Mouse (Mus musculus): ENCODE results near the gene Eid1. TPM values are rescaled to one million over a fixed set of nuclear protein-coding genes. Genes with fewer than 3 reads are reported as not detected.

Gene Eid1
- 100 to 1,000 TPM; 209 to 229 TPM for total RNA-seq (2021)
- long read RNA-seq, experiment 1, transcript Eid1-201 (1 exons, 1,691 nt) = major isoform, 166 of 166 reads
- long read RNA-seq, experiment 1, partial matches to known transcripts = 0 of 166 reads
- long read RNA-seq, experiment 1, other reads (novel, unspliced or antisense) = 0 of 166 reads
- long read RNA-seq, experiment 2, transcript Eid1-201 (1 exons, 1,691 nt) = major isoform, 127 of 127 reads
- long read RNA-seq, experiment 2, partial matches to known transcripts = 0 of 127 reads
- long read RNA-seq, experiment 2, other reads (novel, unspliced or antisense) = 0 of 127 reads

GRCm38 (mm10) chr2:125672957-125673631, at the start of gene Eid1:
Eid1 (plus strand) TSS chr2:125673095.
- H3K27ac ChIP-seq = peak within 1 kb of the TSS; percentile 95
- H3K4me3 ChIP-seq = peak within 1 kb of the TSS; percentile 75
- intact Hi-C loops (cut with DNase I) = loop anchor here (2.0 to 5.0 kb wide), 2 partner anchors 52 to 149 kb away; partner anchors contain the start of gene Shc4
- DNase-seq (ENCODE audit: extremely low spot score in 1 of 2, low spot score in 2 of 2) = peak; percentile 81 to 85
- TF ChIP-seq CTCF (IDR thresholded peaks at IDR 0.05) = no peak

GRCm38 (mm10) chr2:125623211-125623610, 49.7 kb upstream of the Eid1 start:
- H3K4me3 ChIP-seq = no peak overlapping the region
- intact Hi-C loops (cut with DNase I) = no loop called here
- H3K27ac ChIP-seq = no peak overlapping the region
- no peak for DNase-seq (ENCODE audit: extremely low spot score in 1 of 2, low spot score in 2 of 2)
- no peak for TF ChIP-seq CTCF (IDR thresholded peaks at IDR 0.05)

GRCm38 (mm10) chr2:125624127-125624685, 48.7 kb upstream of the Eid1 start:
- no peak overlapping the region for H3K27ac ChIP-seq
- TF ChIP-seq CTCF (IDR thresholded peaks at IDR 0.05) = no peak
- intact Hi-C loops (cut with DNase I) = no loop called here
- no peak for DNase-seq (ENCODE audit: extremely low spot score in 1 of 2, low spot score in 2 of 2)
- H3K4me3 ChIP-seq = peak overlapping the region; percentile 87

GRCm38 (mm10) chr2:125624837-125625351, 48.0 kb upstream of the Eid1 start, which contains the start of gene Cep152:
Cep152 (minus strand) TSS chr2:125625113.
- intact Hi-C loops (cut with DNase I) = no loop called here
- DNase-seq (ENCODE audit: extremely low spot score in 1 of 2, low spot score in 2 of 2) = peak; percentile 97
- peak within 1 kb of the TSS; percentile 87 for H3K4me3 ChIP-seq
- peak; percentile 57 for TF ChIP-seq CTCF (IDR thresholded peaks at IDR 0.05)
- H3K27ac ChIP-seq = peak within 1 kb of the TSS; percentile 52; the same call in 1 of the 2 replicates

GRCm38 (mm10) chr2:125626536-125626935, 46.4 kb upstream of the Eid1 start:
- H3K27ac ChIP-seq = no peak overlapping the region
- intact Hi-C loops (cut with DNase I) = no loop called here

GRCm38 (mm10) chr2:125628487-125628886, 44.4 kb upstream of the Eid1 start:
- no peak for TF ChIP-seq CTCF (IDR thresholded peaks at IDR 0.05)
- intact Hi-C loops (cut with DNase I) = no loop called here
- Histone ChIP-seq H3K4me3 (no peak overlapping the region), H3K27ac (no peak overlapping the region)
- DNase-seq (ENCODE audit: extremely low spot score in 1 of 2, low spot score in 2 of 2) = no peak

More at GRCm38 (mm10) chr2:125626536-125626935, 46.4 kb upstream of the Eid1 start:
- no peak for DNase-seq (ENCODE audit: extremely low spot score in 1 of 2, low spot score in 2 of 2)
- H3K4me3 ChIP-seq = no peak overlapping the region
- no peak for TF ChIP-seq CTCF (IDR thresholded peaks at IDR 0.05)

- DNase-seq (ENCODE audit: extremely low spot score in 1 of 2, low spot score in 2 of 2) = no peak
- no peak for TF ChIP-seq CTCF (IDR thresholded peaks at IDR 0.05)
- H3K4me3 ChIP-seq = no peak overlapping the region
- H3K27ac ChIP-seq = no peak overlapping the region
- intact Hi-C loops (cut with DNase I) = no loop called here
These were observed 42.9 kb upstream of the Eid1 start for GRCm38 (mm10) chr2:125630010-125630409.

GRCm38 (mm10) chr2:125637331-125637730, 35.6 kb upstream of the Eid1 start:
- no peak for DNase-seq (ENCODE audit: extremely low spot score in 1 of 2, low spot score in 2 of 2)
- no peak overlapping the region for H3K27ac ChIP-seq
- no peak for TF ChIP-seq CTCF (IDR thresholded peaks at IDR 0.05)
- intact Hi-C loops (cut with DNase I) = no loop called here
- no peak overlapping the region for H3K4me3 ChIP-seq

GRCm38 (mm10) chr2:125644912-125645311, 28.0 kb upstream of the Eid1 start:
- H3K4me3 ChIP-seq = no peak overlapping the region
- no peak overlapping the region for H3K27ac ChIP-seq
- intact Hi-C loops (cut with DNase I) = no loop called here
- TF ChIP-seq CTCF (IDR thresholded peaks at IDR 0.05) = no peak
- no peak for DNase-seq (ENCODE audit: extremely low spot score in 1 of 2, low spot score in 2 of 2)

- Histone ChIP-seq H3K4me3 (no peak overlapping the region), H3K27ac (no peak overlapping the region)
- no peak for TF ChIP-seq CTCF (IDR thresholded peaks at IDR 0.05)
- DNase-seq (ENCODE audit: extremely low spot score in 1 of 2, low spot score in 2 of 2) = no peak
- intact Hi-C loops (cut with DNase I) = no loop called here
These were observed 22.9 kb upstream of the Eid1 start for GRCm38 (mm10) chr2:125650038-125650437.

- Histone ChIP-seq H3K4me3 (no peak overlapping the region), H3K27ac (no peak overlapping the region)
- no peak for TF ChIP-seq CTCF (IDR thresholded peaks at IDR 0.05)
- no peak for DNase-seq (ENCODE audit: extremely low spot score in 1 of 2, low spot score in 2 of 2)
- intact Hi-C loops (cut with DNase I) = no loop called here
These were observed 22.0 kb upstream of the Eid1 start for GRCm38 (mm10) chr2:125650742-125651352.

GRCm38 (mm10) chr2:125651563-125651962, 21.3 kb upstream of the Eid1 start:
- no peak overlapping the region for H3K27ac ChIP-seq
- DNase-seq (ENCODE audit: extremely low spot score in 1 of 2, low spot score in 2 of 2) = no peak
- intact Hi-C loops (cut with DNase I) = no loop called here
- TF ChIP-seq CTCF (IDR thresholded peaks at IDR 0.05) = no peak
- no peak overlapping the region for H3K4me3 ChIP-seq
